Mouse (Mus musculus): ENCODE measurements at regions not wholly inside any gene's neighbourhood (a gene's known extent, or its start where the extent isn't known, plus 50 kb on each side); places are given as distances from the start of the nearest gene placed in this dataset.

DNA sequence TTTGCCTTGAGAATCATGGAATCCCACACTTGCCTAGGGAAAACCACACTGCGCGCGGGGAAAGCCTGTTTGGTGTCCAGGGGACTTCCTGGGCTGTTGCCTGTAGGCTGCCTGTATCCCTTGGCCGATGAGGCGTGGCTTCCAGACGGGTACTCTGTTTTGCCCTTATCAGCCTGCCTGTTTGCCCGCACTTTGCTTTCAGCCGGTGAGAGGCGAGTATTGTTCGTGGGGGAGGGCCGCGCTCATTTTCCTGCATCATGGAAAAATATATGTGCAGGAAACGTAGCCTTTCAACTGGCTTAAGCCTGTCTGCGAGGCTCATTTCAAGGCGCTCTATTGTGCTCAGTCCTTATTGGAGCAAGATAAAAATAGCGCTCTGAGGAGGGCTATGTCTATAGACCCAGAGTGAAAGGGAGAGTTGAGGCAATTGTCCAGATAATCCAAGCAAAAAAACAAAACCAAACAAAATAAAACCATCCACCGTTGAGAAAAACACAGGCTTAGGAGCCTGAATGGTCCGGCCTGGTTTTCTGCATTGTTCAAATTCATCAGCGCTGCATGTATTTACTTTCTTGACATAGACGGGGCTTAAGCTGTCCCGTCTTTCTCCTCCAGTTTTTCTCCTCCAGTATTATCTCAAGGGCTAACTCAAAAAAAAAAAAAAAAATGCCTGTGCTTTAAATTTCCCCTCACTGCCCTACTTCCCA lies 67.9 kb downstream of the Klf5 start:
- DNase-seq: no peak

GRCm38 (mm10) chr14:99366996-99367555 lies 68.6 kb downstream of the Klf5 start:
- DNase-seq: no peak

DNA sequence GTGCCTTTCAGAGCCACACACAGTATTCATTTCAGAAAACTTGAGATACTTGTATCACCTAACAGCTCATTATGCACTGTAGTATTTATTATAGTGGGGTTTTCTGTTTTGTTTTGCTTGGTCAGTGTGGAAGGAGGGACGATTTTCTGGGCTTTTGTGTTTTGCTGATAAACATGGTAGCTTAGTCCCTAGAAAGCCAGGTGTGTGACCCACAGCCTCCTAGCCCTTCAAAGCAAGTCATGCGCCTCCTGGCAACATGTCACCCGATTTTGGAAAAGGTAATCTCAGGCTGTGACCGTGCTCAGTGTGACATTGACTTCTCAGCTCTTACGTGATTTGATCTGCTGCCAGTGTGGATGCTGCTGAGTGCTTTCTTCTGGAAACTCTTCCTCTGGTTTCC lies 70.9 kb downstream of the Klf5 start:
- no peak for DNase-seq

DNA sequence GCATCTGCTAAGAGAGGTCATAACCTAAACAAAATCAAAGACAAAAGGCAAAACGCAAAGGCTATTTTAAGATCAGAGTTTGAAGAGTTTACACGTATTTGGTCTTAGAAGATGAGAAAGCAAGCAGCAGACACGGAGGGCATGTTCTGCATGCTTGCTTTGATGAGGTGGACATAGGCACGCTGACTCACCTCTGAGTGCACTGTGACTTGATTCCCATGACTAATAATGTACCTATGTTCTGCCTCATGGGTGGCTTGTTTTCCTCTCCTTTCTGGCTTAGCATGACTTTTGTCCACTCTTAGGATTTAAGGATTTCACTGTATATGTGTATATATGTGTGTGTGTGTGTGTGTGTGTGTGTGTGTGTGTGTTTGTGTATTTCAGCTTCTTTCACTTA lies 75.2 kb downstream of the Klf5 start:
- no peak for DNase-seq

GRCm38 (mm10) chr14:99375040-99375610 lies 76.6 kb downstream of the Klf5 start:
- DNase-seq: no peak

DNA sequence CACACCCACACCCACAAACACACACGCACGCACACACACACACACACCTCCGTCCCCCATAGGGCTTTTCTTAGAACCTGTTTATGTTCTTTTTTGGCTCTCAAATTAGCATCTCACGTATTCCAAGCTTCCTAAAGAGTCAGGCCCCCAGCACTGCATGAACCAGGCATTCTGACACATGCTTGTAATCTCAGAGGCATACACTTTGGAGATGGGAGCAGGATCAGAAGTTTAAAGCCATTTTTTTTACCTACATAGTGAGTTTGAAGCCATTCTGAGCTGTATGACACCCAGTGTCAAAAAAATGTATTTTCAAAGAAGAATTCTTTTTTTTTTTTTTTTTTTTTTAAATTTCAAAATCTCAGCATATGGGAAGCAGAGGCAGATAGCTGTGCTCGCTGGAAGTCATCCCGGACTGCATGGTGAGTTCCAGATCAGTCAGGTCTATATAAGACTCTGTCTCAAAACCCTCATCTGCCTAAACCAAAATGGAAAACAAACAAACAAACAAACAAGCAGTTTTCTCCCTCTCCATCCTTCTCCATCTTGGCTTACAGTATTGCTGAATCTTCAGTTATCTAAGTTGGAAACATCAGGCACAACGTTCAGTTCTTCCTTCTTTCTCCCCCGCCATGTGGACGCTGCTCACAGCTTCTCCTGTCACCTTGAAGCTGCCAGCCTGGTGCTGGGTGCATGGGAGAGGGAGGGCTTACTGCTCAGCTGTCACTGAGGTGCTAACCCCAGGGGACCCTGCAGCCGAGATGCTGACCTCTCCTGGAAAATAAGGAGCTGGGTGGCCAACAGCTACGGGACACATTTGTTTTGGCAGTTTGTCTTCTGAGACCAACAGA lies 78.4 kb downstream of the Klf5 start:
- no peak for DNase-seq

GRCm38 (mm10) chr14:99381262-99382017 lies 82.9 kb downstream of the Klf5 start:
- no peak for DNase-seq

GRCm38 (mm10) chr14:99382051-99382450 lies 83.6 kb downstream of the Klf5 start:
- DNase-seq: no peak

GRCm38 (mm10) chr14:99383170-99383569 lies 84.7 kb downstream of the Klf5 start:
- DNase-seq: no peak

- no peak for DNase-seq
These were observed 89.1 kb downstream of the Klf5 start for GRCm38 (mm10) chr14:99387581-99387980.

- DNase-seq: no peak
These were observed 90.8 kb downstream of the Klf5 start for GRCm38 (mm10) chr14:99389306-99389705.

- no peak for DNase-seq
These were observed 93.2 kb downstream of the Klf5 start for GRCm38 (mm10) chr14:99391700-99392099.

DNA sequence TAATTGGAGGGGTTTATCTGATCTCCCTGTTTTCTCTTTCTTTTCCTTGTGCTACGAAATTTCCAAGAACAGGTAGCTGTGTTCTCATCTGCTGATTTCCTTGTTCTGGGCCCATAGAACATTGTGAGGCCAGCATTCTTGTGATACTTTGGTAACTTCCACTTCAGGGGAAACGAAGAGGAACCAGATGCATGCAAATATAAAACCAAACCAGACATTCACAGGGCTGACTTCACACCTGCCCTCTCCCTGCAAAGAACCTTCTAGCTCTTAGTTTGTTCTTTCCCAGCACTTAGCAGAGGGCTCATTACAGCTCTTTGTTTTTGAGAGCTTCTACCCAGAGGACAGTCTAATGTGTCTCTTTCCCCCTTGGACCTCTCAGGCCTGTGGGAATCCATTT lies 94.3 kb downstream of the Klf5 start:
- no peak for DNase-seq

GRCm38 (mm10) chr14:99393611-99394010 lies 95.1 kb downstream of the Klf5 start:
- no peak for DNase-seq

GRCm38 (mm10) chr14:99403155-99403726 lies 104.8 kb downstream of the Klf5 start:
- DNase-seq: no peak

- DNase-seq: no peak
These were observed 106.7 kb downstream of the Klf5 start for GRCm38 (mm10) chr14:99405228-99405627.

DNA sequence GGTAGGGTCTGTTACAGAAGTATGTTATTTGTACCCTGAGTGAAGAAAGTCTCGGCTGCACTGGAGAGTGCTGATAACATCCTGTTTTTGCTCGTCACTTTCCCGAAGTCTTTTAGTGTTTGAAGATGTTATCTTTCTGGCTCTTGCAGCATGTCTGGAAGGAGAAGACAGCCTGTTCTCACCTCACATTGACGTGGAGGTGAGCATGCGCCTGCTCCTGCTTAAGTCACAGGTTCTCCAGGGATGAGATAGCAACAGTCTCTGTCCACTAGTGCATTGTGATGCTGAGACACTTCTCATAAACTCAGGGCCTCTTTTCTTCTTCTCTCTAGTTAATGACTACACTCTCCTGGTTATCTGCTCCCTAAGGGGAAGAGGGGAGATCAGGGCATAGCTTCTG lies 113.3 kb downstream of the Klf5 start:
- DNase-seq: no peak

GRCm38 (mm10) chr14:99416169-99416568 lies 117.7 kb downstream of the Klf5 start:
- DNase-seq: no peak

- DNase-seq: peak; percentile 21
These were observed 120.5 kb downstream of the Klf5 start for GRCm38 (mm10) chr14:99418970-99419369.

- DNase-seq: no peak
These were observed 124.8 kb downstream of the Klf5 start for GRCm38 (mm10) chr14:99423334-99423733.

- no peak for DNase-seq
These were observed 128.6 kb downstream of the Klf5 start for GRCm38 (mm10) chr14:99427049-99427448.

DNA sequence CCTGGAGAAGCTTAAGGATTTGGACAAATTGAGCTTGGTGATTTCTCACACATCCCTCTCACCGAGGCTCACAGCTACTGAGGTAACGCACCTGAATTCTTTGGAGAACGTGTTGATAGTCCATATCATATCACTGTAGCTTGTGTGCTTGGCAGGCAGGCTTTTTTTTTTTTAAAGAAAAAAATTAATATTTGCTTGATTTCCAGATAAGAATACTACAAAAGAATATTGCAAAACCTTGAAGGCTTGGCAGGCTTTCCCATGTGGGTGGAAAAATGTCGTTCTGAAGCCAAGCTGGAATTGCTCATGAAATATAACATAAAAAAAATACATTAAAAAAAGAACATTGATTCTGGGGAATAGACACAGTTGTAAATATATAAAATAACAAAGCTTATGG lies 131.8 kb downstream of the Klf5 start:
- DNase-seq: no peak

- no peak for DNase-seq
These were observed 133.2 kb downstream of the Klf5 start for GRCm38 (mm10) chr14:99431697-99432096.

All from thymus, postnatal 14 days (tissue).